Mouse (Mus musculus) urinary bladder, postnatal 10 days (tissue): ENCODE measurements around the gene Rdh19.
"Not testable (repeated sequence)": the region's sequence is repeated elsewhere in the genome, so short reads cannot be mapped to it uniquely, and the experiment has no call there.

Source experiments
- DNase-seq: peaks from one replicate; pipeline ENCODE4 v3.0.0; 2022; ENCODE audit warnings: low spot score

Rdh19 gene

DNA sequence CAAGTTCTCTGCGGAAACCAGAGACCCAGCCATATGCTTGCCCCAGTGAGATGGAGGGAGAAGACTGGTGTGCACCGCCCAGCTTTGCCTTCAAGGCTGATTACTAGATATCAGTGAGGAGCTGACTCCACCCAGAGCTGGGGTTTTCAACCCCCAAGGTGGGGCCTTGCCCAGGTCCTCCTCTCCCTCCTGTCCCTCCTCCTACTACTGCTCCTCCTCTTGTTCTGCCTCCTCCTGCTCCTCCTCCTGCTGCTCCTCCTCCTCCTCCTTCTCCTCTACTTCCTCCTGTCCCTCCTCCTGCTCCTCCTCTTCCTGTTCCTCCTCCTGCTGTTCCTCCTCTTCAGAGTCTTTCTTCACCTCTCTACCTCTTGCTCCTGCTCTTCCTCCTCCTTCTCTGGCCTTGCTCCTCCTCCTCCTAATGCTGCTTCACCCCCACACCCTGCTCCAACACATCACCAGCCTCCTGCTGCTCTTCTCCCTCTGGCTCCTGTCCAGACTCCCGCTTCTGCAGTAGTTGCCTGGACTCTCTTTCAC lies 29.5 kb downstream of the Rdh19 start:
- no peak for DNase-seq

DNA sequence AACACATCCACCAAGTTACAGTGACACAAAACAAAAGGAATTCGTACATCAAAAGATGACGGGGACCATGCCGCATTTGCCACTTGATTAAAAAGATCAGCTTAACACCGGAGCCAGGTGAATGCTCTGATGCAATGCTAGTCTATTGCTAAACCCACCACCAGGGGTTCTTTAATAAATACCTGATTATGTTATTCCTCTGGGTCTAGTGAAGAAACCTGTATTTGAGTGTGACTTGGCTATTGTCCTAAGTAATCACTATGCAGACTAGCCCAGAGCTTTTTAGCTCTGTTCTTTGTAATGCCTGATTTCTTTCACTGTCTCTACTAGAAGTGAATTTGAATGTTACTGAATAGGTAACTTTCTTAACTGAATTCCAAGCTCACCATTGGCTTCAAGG lies 31.3 kb downstream of the Rdh19 start:
- DNase-seq, result no peak

GRCm38 (mm10) chr10:127886551-127886950 lies 36.8 kb downstream of the Rdh19 start:
- DNase-seq, result no peak

- DNase-seq, result no peak
Observed at GRCm38 (mm10) chr10:127886971-127887370, 37.2 kb downstream of the Rdh19 start.

DNA sequence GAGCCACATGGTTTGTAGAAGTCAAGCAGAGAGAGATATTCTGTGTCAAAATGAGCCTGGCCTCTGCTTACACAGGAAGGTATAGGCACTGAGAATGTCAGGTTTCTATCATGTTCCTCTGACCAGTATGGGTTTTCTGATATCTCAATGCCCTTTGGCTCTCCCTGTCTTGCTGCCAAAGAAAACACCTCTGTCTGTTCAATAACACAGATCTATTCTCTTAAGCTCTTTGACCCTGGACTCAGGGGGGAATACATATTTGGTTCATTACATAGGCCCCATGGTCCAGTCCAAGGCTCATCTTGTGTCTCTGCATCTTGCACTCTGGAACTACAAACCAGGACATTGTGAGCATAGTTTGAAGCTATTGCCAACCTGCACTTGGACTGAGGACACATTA lies 38.9 kb downstream of the Rdh19 start, which contains the start of gene Rdh7:
TSS of gene Rdh7 (minus strand) at position 213 of the 400 bp plus-strand sequence.
- DNase-seq, result no peak

GRCm38 (mm10) chr10:127891481-127891880 lies 41.8 kb downstream of the Rdh19 start:
- DNase-seq, result no peak

DNA sequence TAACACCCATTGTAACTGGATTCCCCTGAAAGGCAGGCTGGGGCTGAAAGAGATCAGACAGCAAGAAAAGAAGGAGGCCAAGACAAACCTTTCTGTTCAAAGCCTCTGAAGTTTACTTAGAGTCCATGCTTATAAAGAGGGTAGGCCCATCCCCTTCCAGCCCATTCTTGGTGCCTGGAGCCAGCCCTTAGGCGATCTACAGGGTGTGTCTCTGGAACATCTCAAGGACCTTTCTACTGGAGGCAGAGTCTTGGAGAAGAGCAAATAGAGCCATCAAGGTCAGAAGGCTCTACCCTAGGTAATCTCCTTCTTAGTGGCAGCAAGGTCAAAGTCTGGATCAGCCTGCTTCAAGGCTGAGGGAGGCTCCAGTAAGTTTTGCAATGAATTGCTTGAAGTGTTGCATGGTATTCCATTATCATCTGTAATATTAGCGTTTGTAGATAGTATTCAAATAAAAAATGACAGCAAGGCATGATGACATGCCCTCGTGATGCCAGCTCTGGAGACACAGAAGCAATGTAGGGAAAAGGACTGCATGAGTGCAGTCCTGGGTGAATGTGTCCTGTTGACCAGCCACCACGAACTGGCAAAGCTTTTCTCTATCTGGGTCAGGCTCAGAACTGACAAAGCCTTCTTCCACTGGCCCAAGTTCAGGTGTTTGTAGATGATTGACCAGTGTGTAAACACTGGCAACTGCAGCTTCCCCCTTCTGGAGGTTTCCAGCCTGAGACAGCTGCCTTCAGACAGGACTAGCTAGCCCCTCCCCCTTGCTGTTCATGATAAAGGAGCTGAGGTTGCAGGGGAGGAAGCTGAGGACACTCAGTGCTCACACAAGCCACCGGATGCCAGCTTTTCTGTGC lies 43.7 kb downstream of the Rdh19 start:
- DNase-seq, result not testable (repeated sequence)

DNA sequence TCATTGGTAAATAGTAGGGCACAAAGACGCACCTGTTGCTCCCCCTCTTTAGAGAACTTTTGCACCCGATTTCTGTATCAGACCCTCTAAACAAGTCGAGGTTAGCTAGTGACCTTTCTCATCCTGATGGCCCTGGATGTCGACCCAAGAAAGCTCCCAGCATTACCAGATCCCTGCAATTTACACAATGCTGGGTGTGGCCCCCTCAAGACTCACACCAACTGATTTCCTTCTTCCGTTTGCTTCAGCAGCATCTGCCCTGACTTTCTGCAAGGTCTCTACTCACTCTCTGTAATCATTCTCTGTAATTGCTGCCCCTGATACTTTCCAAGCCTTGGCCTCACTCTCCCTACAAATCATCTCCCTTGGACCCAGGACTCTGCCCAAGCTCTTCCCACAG lies 47.0 kb downstream of the Rdh19 start:
- DNase-seq, result no peak

DNA sequence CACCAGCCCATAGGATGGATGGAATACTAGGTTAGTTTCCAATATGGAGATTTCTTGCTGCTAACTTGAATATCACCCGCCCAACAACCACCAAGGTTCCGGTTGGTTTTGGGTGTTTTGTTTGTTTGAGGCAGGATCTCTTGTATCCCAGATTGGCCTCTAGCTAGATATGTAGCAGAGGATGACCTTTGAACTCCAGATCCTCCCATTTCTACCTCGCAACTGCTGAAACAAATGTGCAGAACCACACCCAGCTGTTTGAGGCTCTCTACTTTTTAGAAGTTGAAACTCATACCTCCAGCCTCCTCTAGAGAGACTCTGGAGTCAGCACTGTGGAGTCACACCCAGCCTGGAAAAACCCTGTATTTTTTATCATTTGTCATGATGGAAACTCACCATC lies 47.8 kb downstream of the Rdh19 start:
- DNase-seq, result no peak

- DNase-seq, result no peak
Observed at GRCm38 (mm10) chr10:127898218-127898617, 48.5 kb downstream of the Rdh19 start, which contains the start of gene Sdr9c7. Gene Sdr9c7, plus strand, starts transcription at chr10:127898518.

- DNase-seq, result no peak
Observed at GRCm38 (mm10) chr10:127899783-127900182, 50.1 kb downstream of the Rdh19 start.

DNA sequence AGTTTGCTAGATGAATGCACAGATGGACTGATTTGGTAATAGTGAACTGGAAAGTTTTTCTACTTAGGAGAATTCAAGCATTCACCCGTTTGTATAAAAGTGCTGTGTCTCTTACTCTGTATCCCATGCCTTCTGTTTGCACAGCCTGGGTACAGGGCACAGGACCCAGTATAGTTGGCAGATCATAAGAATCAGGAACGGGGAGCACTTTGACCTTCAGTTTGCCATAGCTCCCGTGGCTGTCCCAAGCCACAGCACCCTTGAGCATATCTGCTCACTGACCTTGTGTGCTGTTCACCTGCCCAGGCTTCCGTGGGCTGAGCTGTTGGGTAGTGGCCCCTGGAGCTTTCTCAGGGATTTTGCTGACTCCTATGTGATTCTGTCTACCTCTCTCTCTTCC lies 52.0 kb downstream of the Rdh19 start:
- no peak for DNase-seq

DNA sequence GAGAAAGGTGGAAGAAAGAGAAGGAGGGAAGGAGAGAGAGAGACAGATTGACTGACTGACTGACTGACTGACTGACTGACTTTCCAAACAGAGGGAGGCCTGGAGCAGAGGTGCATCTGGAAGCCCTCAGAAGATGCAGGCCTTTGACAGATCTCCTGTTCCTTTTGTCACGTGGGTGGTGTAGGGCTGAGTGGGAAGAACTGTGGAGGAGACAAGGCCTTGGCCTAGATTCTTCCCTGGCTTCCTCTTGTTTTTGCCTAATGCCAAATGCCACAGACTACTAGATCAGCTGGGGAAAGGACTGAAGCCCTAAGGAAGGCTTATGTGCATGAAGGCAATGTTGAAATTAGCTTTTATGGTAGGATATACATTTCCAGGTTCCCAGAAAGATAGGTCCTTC lies 53.4 kb downstream of the Rdh19 start:
- DNase-seq, result no peak

DNA sequence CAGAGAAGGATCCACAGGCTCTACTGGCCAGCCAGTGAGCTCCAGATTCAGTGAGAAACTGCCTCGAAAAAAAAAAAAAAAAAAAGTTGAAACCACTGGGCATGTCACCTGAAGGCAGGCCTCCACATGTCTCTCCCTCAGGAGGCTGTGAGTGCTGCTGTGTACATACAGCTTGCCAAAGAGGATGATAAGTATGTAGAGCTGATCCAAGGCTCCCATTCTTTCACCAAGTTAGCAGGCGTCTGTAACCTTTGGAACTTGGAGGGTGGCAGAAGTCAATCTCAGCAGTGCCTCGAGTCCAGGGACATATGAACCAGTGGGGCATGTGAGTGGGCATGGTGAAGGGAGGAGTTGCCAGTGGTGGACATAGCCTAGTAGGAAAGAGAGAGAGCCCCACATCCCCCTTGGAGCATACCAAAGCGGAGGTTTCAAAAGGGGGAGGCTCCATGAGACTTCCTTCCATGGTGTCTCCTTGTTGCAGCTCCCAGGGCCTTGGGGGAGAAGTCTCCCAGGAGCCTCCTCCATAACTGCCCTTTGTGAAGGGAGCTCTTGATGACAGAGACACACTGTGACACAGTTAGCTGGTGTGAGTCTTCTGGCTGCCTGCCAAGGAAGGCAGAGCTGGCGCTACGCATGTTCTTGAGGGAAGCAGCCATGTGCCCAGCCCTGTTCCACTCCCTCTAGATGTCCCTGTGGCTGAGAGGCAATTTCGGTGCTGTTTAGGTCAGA lies 55.2 kb downstream of the Rdh19 start:
- no peak for DNase-seq

- DNase-seq, result no peak
Observed at GRCm38 (mm10) chr10:127906138-127906537, 56.4 kb downstream of the Rdh19 start.

GRCm38 (mm10) chr10:127907386-127907951 lies 57.7 kb downstream of the Rdh19 start:
- no peak for DNase-seq
